Mouse (Mus musculus) embryonic fibroblast, embryonic 13.5 days (primary cell): ENCODE results near the gene Inpp5a.

Experiments
- CTCF ChIP-seq: IDR thresholded peaks from 2 replicates; pipeline ENCODE4 v1.5.1; 2011; ENCODE audit warnings: mild to moderate bottlenecking, control low read depth, low read length, moderate library complexity, borderline replicate concordance; ENCODE audit not compliant: insufficient read depth
- POLR2A ChIP-seq: IDR thresholded peaks from 2 replicates; pipeline ENCODE4 v1.6.1; 2011; ENCODE audit warnings: low read depth, mild to moderate bottlenecking, control low read depth, low read length, moderate library complexity

- TF ChIP-seq POLR2A, result no peak
- TF ChIP-seq CTCF, result no peak
Measured at GRCm38 (mm10) chr7:139415616-139416225, 26.8 kb downstream of the Inpp5a start.
